Mouse (Mus musculus): ENCODE measurements around the gene Olfr974. TPM values are rescaled to one million over a fixed set of nuclear protein-coding genes. Genes with fewer than 3 reads are reported as not detected.
"Not testable (repeated sequence)": the region's sequence is repeated elsewhere in the genome, so short reads cannot be mapped to it uniquely, and the experiment has no call there.

The Olfr974 gene
- polyA plus RNA-seq (2016; fragmentation: Nextera tagmentation; extraction: Ambion mirVana): not detected in 2 replicates

- ATAC-seq (ENCODE audit: insufficient number of reproducible peaks, low FRiP score): no peak
- Histone ChIP-seq H3K4me2 (no peak within 1 kb of the TSS), H3K4me3 (no peak within 1 kb of the TSS), H3K9me3 (replicated peaks) (no peaks in the 10 kb centered on the region), H3K36me3 (no peaks in the 10 kb centered on the region), H3K27me3 (replicated peaks) (no peaks in the 10 kb centered on the region), H3K27ac (ENCODE audit: poor library complexity, severe bottlenecking) (no peak within 1 kb of the TSS), H3K9ac (no peak within 1 kb of the TSS), H3K4me1 (replicated peaks) (no peaks in the 10 kb centered on the region)
- 83% methylated on average over 1 of the region's 1 CpGs for WGBS
Observed at GRCm38 (mm10) chr9:39937201-39937600, at the start of gene Olfr974. Gene Olfr974, plus strand, starts transcription at chr9:39937501.

- WGBS: 70% methylated on average over 6 of the region's 6 CpGs
Observed at GRCm38 (mm10) chr9:39905106-39905505, 32.2 kb upstream of the Olfr974 start.

GRCm38 (mm10) chr9:39907036-39907435 is 30.3 kb upstream of the Olfr974 start, which contains the start of gene Olfr229:
Gene Olfr229, plus strand, starts transcription at chr9:39907336.
- Histone ChIP-seq H3K9ac (no peak within 1 kb of the TSS), H3K4me1 (replicated peaks) (no peaks in the 10 kb centered on the region), H3K27me3 (replicated peaks) (no peaks in the 10 kb centered on the region), H3K4me3 (no peak within 1 kb of the TSS), H3K9me3 (replicated peaks) (no peaks in the 10 kb centered on the region), H3K36me3 (no peaks in the 10 kb centered on the region), H3K4me2 (no peak within 1 kb of the TSS), H3K27ac (ENCODE audit: poor library complexity, severe bottlenecking) (no peak within 1 kb of the TSS)
- ATAC-seq (ENCODE audit: insufficient number of reproducible peaks, low FRiP score): no peak
- 58% methylated on average over 2 of the region's 2 CpGs for WGBS

More at GRCm38 (mm10) chr9:39905106-39905505, 32.2 kb upstream of the Olfr974 start:
- Histone ChIP-seq H3K9me3 (replicated peaks) (no peaks in the 10 kb centered on the region), H3K27me3 (replicated peaks) (no peaks in the 10 kb centered on the region), H3K4me1 (replicated peaks) (no peaks in the 10 kb centered on the region), H3K4me2 (no peak overlapping the region), H3K4me3 (no peak overlapping the region), H3K9ac (no peak overlapping the region), H3K27ac (ENCODE audit: poor library complexity, severe bottlenecking) (no peak overlapping the region), H3K36me3 (no peaks in the 10 kb centered on the region)
- no peak for ATAC-seq (ENCODE audit: insufficient number of reproducible peaks, low FRiP score)

GRCm38 (mm10) chr9:39909939-39910338 is 27.4 kb upstream of the Olfr974 start:
- H3K9me3 ChIP-seq (replicated peaks): no peaks in the 10 kb centered on the region
- WGBS: 76% methylated on average over 3 of the region's 3 CpGs
- H3K9ac ChIP-seq: no peak overlapping the region
- no peak overlapping the region for H3K4me3 ChIP-seq
- no peaks in the 10 kb centered on the region for H3K4me1 ChIP-seq (replicated peaks)
- H3K27me3 ChIP-seq (replicated peaks): no peaks in the 10 kb centered on the region
- no peak for ATAC-seq (ENCODE audit: insufficient number of reproducible peaks, low FRiP score)
- H3K27ac ChIP-seq (ENCODE audit: poor library complexity, severe bottlenecking): no peak overlapping the region
- no peak overlapping the region for H3K4me2 ChIP-seq
- H3K36me3 ChIP-seq: no peaks in the 10 kb centered on the region

GRCm38 (mm10) chr9:39927975-39928836 is 9.1 kb upstream of the Olfr974 start:
- no CpG with 5 or more reads among the region's 4 CpGs for WGBS
- not testable (repeated sequence) for H3K4me2 ChIP-seq; H3K27ac ChIP-seq (ENCODE audit: poor library complexity, severe bottlenecking); H3K27me3 ChIP-seq (replicated peaks); H3K36me3 ChIP-seq; H3K9me3 ChIP-seq (replicated peaks); H3K9ac ChIP-seq; ATAC-seq (ENCODE audit: insufficient number of reproducible peaks, low FRiP score); H3K4me1 ChIP-seq (replicated peaks); H3K4me3 ChIP-seq

- not testable (repeated sequence) for H3K4me2 ChIP-seq; H3K9ac ChIP-seq; H3K4me1 ChIP-seq (replicated peaks); H3K4me3 ChIP-seq; ATAC-seq (ENCODE audit: insufficient number of reproducible peaks, low FRiP score); H3K27ac ChIP-seq (ENCODE audit: poor library complexity, severe bottlenecking); H3K27me3 ChIP-seq (replicated peaks); H3K9me3 ChIP-seq (replicated peaks); H3K36me3 ChIP-seq
- WGBS: 57% methylated on average over 1 of the region's 1 CpGs
Observed at GRCm38 (mm10) chr9:39928837-39929236, 8.5 kb upstream of the Olfr974 start.

GRCm38 (mm10) chr9:39951946-39952345 is 14.6 kb downstream of the Olfr974 start, which contains the start of gene Olfr975:
Gene Olfr975, minus strand, starts transcription at chr9:39952046.
- Histone ChIP-seq H3K4me2 (no peak within 1 kb of the TSS), H3K4me3 (no peak within 1 kb of the TSS), H3K27ac (ENCODE audit: poor library complexity, severe bottlenecking) (no peak within 1 kb of the TSS), H3K36me3 (no peaks in the 10 kb centered on the region), H3K27me3 (replicated peaks) (no peaks in the 10 kb centered on the region), H3K4me1 (replicated peaks) (no peaks in the 10 kb centered on the region), H3K9me3 (replicated peaks) (no peaks in the 10 kb centered on the region), H3K9ac (no peak within 1 kb of the TSS)
- no peak for ATAC-seq (ENCODE audit: insufficient number of reproducible peaks, low FRiP score)
- WGBS: 50% methylated on average over 1 of the region's 1 CpGs

GRCm38 (mm10) chr9:39961033-39961432 is 23.7 kb downstream of the Olfr974 start, which contains the start of gene Olfr976:
Gene Olfr976, minus strand, starts transcription at chr9:39961133.
- ATAC-seq (ENCODE audit: insufficient number of reproducible peaks, low FRiP score); H3K4me3 ChIP-seq; H3K9me3 ChIP-seq (replicated peaks): not testable (repeated sequence)

GRCm38 (mm10) chr9:39976581-39977145 is 39.4 kb downstream of the Olfr974 start:
- not testable (repeated sequence) for H3K27ac ChIP-seq (ENCODE audit: poor library complexity, severe bottlenecking); H3K9me3 ChIP-seq (replicated peaks); ATAC-seq (ENCODE audit: insufficient number of reproducible peaks, low FRiP score); H3K36me3 ChIP-seq; H3K4me3 ChIP-seq; H3K4me2 ChIP-seq; H3K4me1 ChIP-seq (replicated peaks); H3K9ac ChIP-seq; H3K27me3 ChIP-seq (replicated peaks)
- WGBS: 68% methylated on average over 1 of the region's 1 CpGs

More at GRCm38 (mm10) chr9:39961033-39961432, 23.7 kb downstream of the Olfr974 start, which contains the start of gene Olfr976:
- 80% methylated on average over 8 of the region's 9 CpGs for whole genome bisulfite sequencing
- not testable (repeated sequence) for H3K4me2 ChIP-seq; H3K27me3 ChIP-seq (replicated peaks); H3K36me3 ChIP-seq; H3K4me1 ChIP-seq (replicated peaks); H3K9ac ChIP-seq; H3K27ac ChIP-seq (ENCODE audit: poor library complexity, severe bottlenecking)

GRCm38 (mm10) chr9:39991813-39992212 is 54.5 kb downstream of the Olfr974 start, which contains the start of gene Olfr978:
Gene Olfr978, plus strand, starts transcription at chr9:39992113.
- ATAC-seq (ENCODE audit: insufficient number of reproducible peaks, low FRiP score): no peak
- Histone ChIP-seq H3K27me3 (replicated peaks) (no peaks in the 10 kb centered on the region), H3K4me1 (replicated peaks) (no peaks in the 10 kb centered on the region), H3K27ac (ENCODE audit: poor library complexity, severe bottlenecking) (no peak within 1 kb of the TSS), H3K4me2 (no peak within 1 kb of the TSS), H3K9ac (no peak within 1 kb of the TSS), H3K4me3 (no peak within 1 kb of the TSS), H3K9me3 (replicated peaks) (no peaks in the 10 kb centered on the region), H3K36me3 (no peaks in the 10 kb centered on the region)
- 71% methylated on average over 2 of the region's 2 CpGs for WGBS

Measured in heart, embryonic 12.5 days (tissue).